Mouse (Mus musculus) inflammation-experienced regulatory T-cells, adult 6 months (primary cell): ENCODE measurements at regions not wholly inside any gene's neighbourhood (a gene's known extent, or its start where the extent isn't known, plus 50 kb on each side); places are given as distances from the start of the nearest gene placed in this dataset.

Experiments
- ATAC-seq: one replicate; pipeline ENCODE4 v1.8.0; 2017

- no peak for ATAC-seq
Observed at GRCm38 (mm10) chr2:50757837-50758541, 390.9 kb downstream of the Rnd3 start.

- ATAC-seq: no peak
Observed at GRCm38 (mm10) chr2:50755616-50756450, 393.1 kb downstream of the Rnd3 start.

DNA sequence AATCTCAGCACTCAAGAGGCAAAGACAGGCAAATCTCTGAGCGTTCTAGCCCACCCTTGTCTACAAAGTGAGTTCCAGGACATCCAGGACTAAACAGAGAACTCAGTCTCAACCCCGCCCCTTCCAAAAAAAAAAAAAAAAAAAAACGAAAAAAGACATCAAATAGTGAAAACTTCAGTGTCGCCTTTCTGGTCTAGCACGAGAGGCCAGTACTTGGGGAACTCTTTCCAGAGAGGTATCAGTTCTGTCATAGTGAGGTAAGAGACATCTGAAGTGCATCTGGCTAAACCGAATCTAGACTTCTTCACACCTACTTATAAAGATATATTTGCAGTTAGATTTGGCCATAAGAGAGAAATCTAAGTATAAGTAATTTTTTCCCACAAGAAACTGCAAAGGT, 393.8 kb downstream of the Rnd3 start:
- ATAC-seq: no peak

DNA sequence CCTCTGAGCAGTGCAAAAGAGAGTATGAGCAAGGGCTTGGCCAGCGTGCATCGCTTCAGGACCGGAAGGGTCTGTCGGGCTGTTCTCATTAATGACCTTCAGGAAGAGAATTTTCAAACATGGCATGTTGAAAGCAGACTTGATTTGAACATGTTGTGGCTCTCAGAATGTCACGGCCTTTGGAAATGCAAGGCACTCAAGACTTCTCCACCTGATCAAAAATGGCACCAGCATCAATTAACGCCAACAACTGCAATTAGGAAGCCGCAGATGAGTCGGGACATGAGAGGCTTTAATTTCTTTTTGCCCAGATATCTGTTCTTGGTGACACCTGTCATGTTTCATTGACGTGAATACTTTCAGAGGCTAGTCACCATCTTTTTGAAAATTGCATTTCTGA, 396.5 kb downstream of the Rnd3 start:
- ATAC-seq: no peak

DNA sequence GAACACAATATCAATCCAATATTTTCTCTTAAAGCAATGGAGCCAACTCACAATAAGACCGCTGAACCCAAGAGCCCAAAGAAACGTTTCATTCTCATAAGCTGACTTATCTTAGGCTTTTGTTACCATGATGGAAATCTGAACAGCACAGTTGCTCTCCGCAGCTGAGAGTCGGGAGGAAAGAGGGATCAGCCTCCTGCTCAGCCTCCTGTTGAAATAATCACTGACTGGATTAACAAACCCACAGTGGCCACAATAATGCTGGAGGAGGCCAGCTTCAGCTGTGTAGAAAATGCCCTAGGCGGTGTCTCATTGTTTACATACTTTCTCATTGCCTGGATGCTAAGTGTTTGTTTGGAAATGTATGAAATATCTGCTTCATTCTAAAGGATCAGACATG, 398.1 kb downstream of the Rnd3 start:
- ATAC-seq: no peak

DNA sequence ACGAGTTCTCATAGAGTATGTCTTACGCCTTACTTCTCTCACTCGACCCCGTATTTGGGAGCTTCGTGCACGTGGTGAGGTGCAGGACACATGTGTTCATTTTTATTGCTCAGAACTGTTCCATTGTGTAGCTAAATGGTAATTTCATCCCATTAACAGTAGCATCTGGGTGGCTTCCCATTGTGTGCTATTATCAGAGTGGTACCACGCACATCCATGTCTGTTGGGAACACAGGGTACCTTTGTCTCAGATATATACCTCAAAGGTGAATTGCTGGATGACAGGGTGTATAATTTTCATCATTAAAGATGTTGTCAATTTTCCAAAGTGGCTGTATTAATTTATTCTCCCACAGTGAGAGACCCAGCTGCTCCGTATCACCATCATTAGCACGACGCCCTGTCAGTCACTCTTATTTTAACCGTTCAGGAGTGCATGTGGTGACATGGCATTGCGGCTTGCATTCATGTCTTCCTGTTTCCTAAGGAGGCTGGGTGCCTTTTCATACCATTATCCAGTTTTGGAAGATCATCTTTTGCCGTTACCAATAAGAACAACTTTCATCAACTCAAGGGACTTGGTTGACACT, 404.2 kb downstream of the Rnd3 start:
- ATAC-seq: no peak

- no peak for ATAC-seq
Observed at GRCm38 (mm10) chr2:50743785-50744258, 405.1 kb downstream of the Rnd3 start.

DNA sequence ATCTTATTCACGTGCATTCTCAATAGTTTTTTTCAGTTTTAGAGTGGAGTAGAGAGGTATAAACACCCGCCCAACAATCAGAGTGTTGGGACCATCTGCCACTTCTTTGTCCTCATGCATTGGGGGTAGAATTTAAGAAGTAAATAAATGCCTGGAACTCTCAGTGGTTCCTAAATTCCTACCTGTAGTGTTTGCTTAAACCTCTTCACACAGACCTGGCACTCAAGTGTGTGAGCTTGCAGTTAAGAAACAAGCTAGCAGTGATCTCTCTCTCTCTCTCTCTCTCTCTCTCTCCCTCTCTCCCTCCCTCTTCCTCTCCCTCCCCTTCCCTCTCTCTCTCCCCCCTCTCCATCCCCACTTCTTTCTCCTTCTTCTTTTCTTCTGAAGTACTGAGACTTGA, 406.5 kb downstream of the Rnd3 start:
- no peak for ATAC-seq

DNA sequence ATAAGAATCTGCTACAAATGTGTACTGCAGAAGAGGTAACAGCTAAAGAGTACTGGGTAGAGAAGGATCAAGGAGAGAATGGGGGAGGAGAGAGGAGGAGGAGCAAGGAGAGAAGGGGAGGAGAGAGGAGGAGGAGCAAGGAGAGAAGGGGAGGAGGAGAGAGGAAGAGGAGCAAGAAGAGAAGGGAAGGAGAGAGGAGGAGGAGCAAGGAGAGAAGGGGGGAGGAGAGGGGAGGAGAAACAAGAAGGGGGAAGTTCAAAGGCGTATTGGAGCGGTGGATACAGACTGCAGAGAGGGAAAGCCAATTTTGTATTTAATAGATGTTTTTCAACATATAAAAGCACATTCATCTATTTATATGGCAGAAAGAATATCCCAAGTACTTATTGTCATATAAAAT, 407.6 kb downstream of the Rnd3 start:
- no peak for ATAC-seq

DNA sequence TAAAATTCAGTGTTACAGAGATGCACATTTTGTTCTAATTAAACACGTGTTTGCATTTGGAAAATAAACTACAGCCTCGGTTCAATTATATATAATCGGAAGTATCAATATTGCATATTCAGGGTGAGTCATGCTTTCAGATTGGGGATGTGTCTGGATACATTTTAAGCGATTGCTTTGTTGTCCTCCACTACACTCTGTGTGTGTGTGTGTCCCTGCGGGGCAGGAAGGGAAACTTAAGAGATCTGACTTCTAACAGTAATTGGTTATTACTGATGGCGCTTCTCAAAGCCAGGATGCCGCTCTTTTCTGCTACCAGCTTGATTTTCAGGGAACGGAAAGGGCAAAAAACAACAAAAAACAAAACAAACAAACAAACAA, 409.3 kb downstream of the Rnd3 start:
- ATAC-seq: no peak

GRCm38 (mm10) chr2:50738936-50739598, 409.8 kb downstream of the Rnd3 start:
- ATAC-seq: no peak

GRCm38 (mm10) chr2:50737706-50738105, 411.2 kb downstream of the Rnd3 start:
- no peak for ATAC-seq

GRCm38 (mm10) chr2:50735029-50735428, 413.9 kb downstream of the Rnd3 start:
- no peak for ATAC-seq

DNA sequence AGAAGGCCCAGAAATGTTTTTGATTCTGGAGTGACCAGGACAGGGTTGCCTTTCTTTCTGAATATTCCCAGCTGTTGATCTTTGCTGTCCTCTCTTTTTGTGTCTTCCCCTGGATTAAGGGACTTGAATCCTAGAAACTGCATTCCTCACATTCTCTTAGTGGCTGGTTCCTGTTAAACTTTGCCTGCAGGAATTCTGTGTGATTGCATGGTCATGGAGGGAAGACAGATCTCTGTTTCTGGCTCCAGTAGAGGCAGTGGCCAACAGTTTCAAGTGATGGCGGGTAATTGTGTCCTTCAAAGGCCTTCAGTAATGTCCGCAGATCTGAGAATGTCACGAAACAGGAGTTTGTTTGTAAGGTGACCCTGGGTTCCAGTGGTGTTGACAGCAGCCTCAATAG, 410.1 kb upstream of the Mmadhc start:
- ATAC-seq: no peak

- ATAC-seq: no peak
Observed at GRCm38 (mm10) chr2:50704297-50704696, 407.7 kb upstream of the Mmadhc start.

DNA sequence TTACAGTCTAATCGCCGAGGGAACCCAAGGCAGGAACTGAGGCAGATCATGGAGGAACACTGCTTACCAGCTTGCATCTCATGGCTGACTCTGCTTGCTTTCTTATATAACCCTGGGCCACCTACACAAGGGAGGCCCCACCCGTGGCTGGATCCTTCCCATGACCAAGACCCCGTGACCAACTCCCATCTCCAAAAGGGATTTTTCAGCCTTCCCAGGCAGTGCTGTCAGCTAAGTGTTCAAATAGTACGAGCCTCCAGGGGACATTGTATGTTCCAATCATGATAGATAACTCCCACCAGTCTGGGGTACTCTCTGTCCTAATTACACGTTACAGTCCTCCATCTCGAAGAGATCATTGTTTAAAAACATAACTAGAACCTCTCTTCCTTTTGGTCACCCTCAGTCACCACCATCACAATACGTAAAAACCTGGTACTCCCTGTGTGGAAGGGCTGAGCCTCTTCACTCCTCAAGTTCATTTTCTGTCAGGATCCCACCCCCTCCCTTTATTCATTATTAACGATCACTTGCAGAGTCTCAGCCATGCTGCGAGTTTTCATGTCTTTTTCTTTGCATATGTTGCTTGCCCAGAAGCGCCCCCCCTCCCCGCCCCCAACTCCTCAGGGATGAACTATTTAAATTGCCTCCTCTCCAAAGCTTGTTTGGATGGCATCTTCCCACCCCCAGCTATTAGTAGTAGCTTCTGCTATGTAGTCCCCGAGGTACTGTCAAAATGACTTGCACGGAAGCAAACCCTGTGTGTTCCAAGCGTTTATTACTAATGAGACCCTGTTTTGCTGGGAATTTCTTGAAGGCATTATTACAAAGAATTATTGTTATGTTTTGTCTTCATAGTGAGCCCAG, 406.2 kb upstream of the Mmadhc start:
- ATAC-seq: no peak

GRCm38 (mm10) chr2:50698841-50699240, 402.2 kb upstream of the Mmadhc start:
- no peak for ATAC-seq

DNA sequence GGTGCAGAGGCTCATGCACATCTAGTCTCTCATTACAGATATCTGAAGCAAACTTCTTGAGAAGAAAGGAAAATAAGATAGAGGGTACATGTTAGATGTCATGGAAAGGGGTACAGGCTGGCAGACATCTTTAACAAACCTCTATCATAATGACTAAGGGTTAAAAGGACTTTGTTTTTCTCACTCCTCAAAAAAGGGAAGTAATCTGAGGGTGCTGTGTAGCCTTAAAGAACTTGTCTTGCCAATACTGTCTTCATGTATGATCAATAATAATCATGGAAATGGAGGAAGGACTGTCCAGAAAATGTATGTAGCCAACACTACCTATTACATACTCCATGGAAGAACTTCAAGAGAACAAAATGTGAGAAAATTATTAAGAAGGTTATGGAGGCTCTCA, 400.0 kb upstream of the Mmadhc start:
- ATAC-seq: no peak

GRCm38 (mm10) chr2:50694849-50695248, 398.2 kb upstream of the Mmadhc start:
- ATAC-seq: no peak

- ATAC-seq: no peak
Observed at GRCm38 (mm10) chr2:50693784-50694350, 397.3 kb upstream of the Mmadhc start.
